Mouse (Mus musculus) lung, postnatal 14 days (tissue): Measurements from ENCODE around the gene Prdm15.

ENCODE experiments used
- DNase-seq: peaks from one replicate; pipeline ENCODE4 v3.0.0; 2021

Prdm15 gene

GRCm38 (mm10) chr16:97817414-97817813 lies 34.2 kb downstream of the Prdm15 start:
- no peak for DNase-seq

GRCm38 (mm10) chr16:97815269-97815668 lies 36.4 kb downstream of the Prdm15 start:
- DNase-seq: no peak

- no peak for DNase-seq
Measured at GRCm38 (mm10) chr16:97814060-97814459, 37.6 kb downstream of the Prdm15 start.

- DNase-seq: no peak
Measured at GRCm38 (mm10) chr16:97808881-97809280, 42.8 kb downstream of the Prdm15 start.

- DNase-seq: no peak
Measured at GRCm38 (mm10) chr16:97805646-97806045, 46.0 kb downstream of the Prdm15 start.

- peak; percentile 91 for DNase-seq
Measured at GRCm38 (mm10) chr16:97804680-97805547, 46.7 kb downstream of the Prdm15 start.

GRCm38 (mm10) chr16:97797950-97798869 lies 53.4 kb downstream of the Prdm15 start:
- no peak for DNase-seq

- DNase-seq: no peak
Measured at GRCm38 (mm10) chr16:97797212-97797611, 54.4 kb downstream of the Prdm15 start.

- no peak for DNase-seq
Measured at GRCm38 (mm10) chr16:97794256-97794655, 57.4 kb downstream of the Prdm15 start.

GRCm38 (mm10) chr16:97783057-97783456 lies 68.6 kb downstream of the Prdm15 start:
- no peak for DNase-seq

GRCm38 (mm10) chr16:97778353-97779025 lies 73.2 kb downstream of the Prdm15 start:
- peak; percentile 87 for DNase-seq

GRCm38 (mm10) chr16:97766501-97766900 lies 85.1 kb downstream of the Prdm15 start:
- DNase-seq: no peak

- DNase-seq: no peak
Measured at GRCm38 (mm10) chr16:97764626-97765025, 87.0 kb downstream of the Prdm15 start.

- no peak for DNase-seq
Measured at GRCm38 (mm10) chr16:97763990-97764340, 87.7 kb downstream of the Prdm15 start.

- peak; percentile 73 for DNase-seq
Measured at GRCm38 (mm10) chr16:97763061-97763989, 88.3 kb downstream of the Prdm15 start, which contains the start of gene Ripk4. Gene Ripk4 (minus strand): TSS chr16:97763787.

- DNase-seq: no peak
Measured at GRCm38 (mm10) chr16:97761782-97762181, 89.9 kb downstream of the Prdm15 start.

GRCm38 (mm10) chr16:97759681-97760080 lies 92.0 kb downstream of the Prdm15 start:
- DNase-seq: no peak

GRCm38 (mm10) chr16:97758288-97758687 lies 93.4 kb downstream of the Prdm15 start:
- no peak for DNase-seq

GRCm38 (mm10) chr16:97756460-97756859 lies 95.2 kb downstream of the Prdm15 start:
- no peak for DNase-seq

GRCm38 (mm10) chr16:97752316-97752941 lies 99.2 kb downstream of the Prdm15 start:
- no peak for DNase-seq

- DNase-seq: peak; percentile 73
Measured at GRCm38 (mm10) chr16:97751884-97752283, 99.8 kb downstream of the Prdm15 start.
